Mouse (Mus musculus) stomach, postnatal 0 days (tissue): ENCODE measurements around the gene Ntn1.

Experiments used
- CTCF ChIP-seq: IDR thresholded peaks from 2 replicates; pipeline ENCODE4 v1.5.1; 2016; ENCODE audit warnings: antibody characterized with exemption, low read depth, mild to moderate bottlenecking, moderate library complexity
- EP300 ChIP-seq: optimal IDR thresholded peaks from 2 replicates; pipeline ENCODE3; 2016; ENCODE audit warnings: antibody characterized with exemption

- no peak for TF ChIP-seq CTCF
- no peak for TF ChIP-seq EP300
These were observed 5.9 kb downstream of the Ntn1 start for GRCm38 (mm10) chr11:68394749-68395148.
